Mouse (Mus musculus): ENCODE data around the gene Prr29.

DNA sequence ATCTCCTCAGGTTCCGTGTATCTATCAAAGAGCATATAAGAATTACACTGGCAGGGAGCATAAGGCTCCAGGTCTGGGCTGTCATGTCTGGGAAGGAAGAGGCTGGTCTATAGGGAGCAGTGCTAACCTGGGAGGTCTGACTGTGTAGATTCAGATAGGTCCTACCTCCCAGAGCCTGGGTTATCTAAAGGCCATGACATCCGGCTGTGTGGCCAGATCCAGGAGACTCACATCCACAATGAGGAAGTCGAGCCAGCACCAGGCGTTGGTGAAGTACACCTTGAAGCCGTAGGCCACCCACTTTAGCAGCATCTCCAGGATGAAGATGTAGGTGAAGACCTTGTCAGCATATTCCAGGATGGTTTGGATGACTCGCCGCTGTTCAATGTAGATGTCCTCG is 38.8 kb upstream of the Prr29 start:
- TF ChIP-seq POLR2A (IDR thresholded peaks at IDR 0.05; ENCODE audit: low read depth, low read length) (no peak), CTCF (IDR thresholded peaks at IDR 0.05; ENCODE audit: borderline replicate concordance, insufficient read depth, low read length) (no peak)
